Mouse (Mus musculus): ENCODE measurements at regions not wholly inside any gene's neighbourhood (a gene's known extent, or its start where the extent isn't known, plus 50 kb on each side); places are given as distances from the start of the nearest gene placed in this dataset.
A peak's percentile ranks its signal among the peaks of the same experiment; 100 is the strongest.

- ATAC-seq (replicated peaks; ENCODE audit: poor library complexity) = peak; percentile 94
Observed at GRCm38 (mm10) chrX:33416321-33416720, 103.1 kb downstream of the Btbd35f12 start.
